Mouse (Mus musculus): Measurements from ENCODE around the gene Gskip.

DNA sequence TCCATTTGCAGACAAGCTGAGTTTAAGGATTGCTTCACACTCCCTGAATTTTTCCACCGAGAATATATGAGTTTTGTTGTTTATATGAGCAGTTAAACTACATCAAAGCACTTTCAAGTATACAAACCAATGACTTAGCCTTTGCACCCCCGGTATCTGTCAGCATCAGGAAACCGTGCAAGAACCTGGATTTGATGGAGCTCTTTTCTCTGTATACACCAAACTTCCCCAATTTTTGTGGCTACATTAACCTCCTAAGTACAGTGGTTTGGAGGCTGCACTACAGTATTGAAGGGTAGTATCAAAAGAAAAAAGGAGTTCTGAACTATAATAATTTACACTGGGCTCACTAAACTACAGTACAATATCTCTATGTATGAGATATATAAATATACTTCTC lies 5.9 kb upstream of the Gskip start:
- TF ChIP-seq MYOG (IDR thresholded peaks at IDR 0.05; ENCODE audit: control insufficient read depth in 1 of 3, insufficient read depth in 1 of 3, insufficient read length in 2 of 3, low read depth in 2 of 3) (no peak), USF1 (IDR thresholded peaks at IDR 0.05; ENCODE audit: low read depth) (no peak), POLR2A (IDR thresholded peaks at IDR 0.05; ENCODE audit: insufficient read length, low read depth) (no peak), POLR2AphosphoS2 (IDR thresholded peaks at IDR 0.05; ENCODE audit: insufficient read length, low read depth) (no peak), MAX (IDR thresholded peaks at IDR 0.05; ENCODE audit: low read depth) (no peak), CEBPB (IDR thresholded peaks at IDR 0.05; ENCODE audit: insufficient read depth, poor library complexity, severe bottlenecking) (no peak), TCF12 (IDR thresholded peaks at IDR 0.05; ENCODE audit: insufficient read depth, poor library complexity, severe bottlenecking) (no peak), REST (IDR thresholded peaks at IDR 0.05; ENCODE audit: insufficient read depth, insufficient read length) (no peak)

All from myocyte (in vitro differentiated cells).